Mouse (Mus musculus) intestine, postnatal 0 days (tissue): ENCODE data around the gene Gm10663. TPM values are rescaled to one million over a fixed set of nuclear protein-coding genes. Genes with fewer than 3 reads are reported as not detected.

Experiments
- ATAC-seq: fragments of 200-750 bp; cut with Nextera tagmentation; 2 replicates; pipeline ENCODE4 v1.8.0; 2017; ENCODE audit warnings: mild to moderate bottlenecking, moderate TSS enrichment, moderate library complexity
- H3K27ac ChIP-seq: fragments of 300-500 bp; sonication (generic); 2 replicates; pipeline ENCODE4 v1.5.1; 2014; ENCODE audit warnings: mild to moderate bottlenecking, low read depth, low read length, moderate library complexity
- H3K27me3 ChIP-seq: fragments of 300-500 bp; sonication (generic); replicated peaks from 2 replicates; pipeline ENCODE4 v1.6.1; 2014; ENCODE audit warnings: low read length, mixed read lengths; ENCODE audit not compliant: control insufficient read depth, insufficient read depth
- H3K36me3 ChIP-seq: fragments of 300-500 bp; sonication (generic); 2 replicates; pipeline ENCODE4 v1.6.1; 2014; ENCODE audit warnings: mild to moderate bottlenecking, moderate library complexity; ENCODE audit not compliant: control insufficient read depth, insufficient read depth
- H3K4me1 ChIP-seq: fragments of 300-500 bp; sonication (generic); replicated peaks from 2 replicates; pipeline ENCODE4 v1.6.1; 2014; ENCODE audit warnings: antibody characterized with exemption, low read length, mixed read lengths; ENCODE audit not compliant: control insufficient read depth, insufficient read depth
- H3K4me2 ChIP-seq: fragments of 300-500 bp; sonication (generic); replicated peaks from 2 replicates; pipeline ENCODE4 v1.6.1; 2014; ENCODE audit warnings: low read depth, mild to moderate bottlenecking, moderate library complexity
- H3K4me3 ChIP-seq: fragments of 300-500 bp; sonication (generic); 2 replicates; pipeline ENCODE4 v1.5.1; 2014; ENCODE audit warnings: low read depth, low read length
- H3K9ac ChIP-seq: fragments of 300-500 bp; sonication (generic); 2 replicates; pipeline ENCODE4 v1.6.1; 2014; ENCODE audit warnings: mild to moderate bottlenecking, low read depth, low read length
- H3K9me3 ChIP-seq: fragments of 300-500 bp; sonication (generic); 2 replicates; pipeline ENCODE4 v1.6.1; 2016; ENCODE audit warnings: mixed run types; ENCODE audit not compliant: control insufficient read depth
- CTCF ChIP-seq: sonication (generic); IDR thresholded peaks from 2 replicates; pipeline ENCODE4 v1.5.1; 2016; ENCODE audit warnings: low read depth, mild to moderate bottlenecking, control low read depth, antibody characterized with exemption, moderate library complexity
- WGBS: fragments of 180-500 bp; shearing (Covaris S2); extraction: QIAGEN DNeasy Blood & Tissue Kit; methylation state at CpG from one replicate; pipeline ENCODE4 v1.1.7; 2014; 5-methylcytosine and 5-hydroxymethylcytosine counted together
- polyA plus RNA-seq: library from polyadenylated mRNA; unstranded; fragments of >200 nt; fragmentation: Nextera tagmentation; extraction: Ambion mirVana; gene quantifications from 2 replicates; pipeline ENCODE4 v1.2.1, GENCODE M21; 2015

Gene Gm10663
- polyA plus RNA-seq, 1 experiment from 2014 or later, result not detected

- H3K4me3 ChIP-seq, result no peak overlapping the region
- no peak overlapping the region for H3K27ac ChIP-seq
- H3K36me3 ChIP-seq, result no peaks in the 10 kb centered on the region
- TF ChIP-seq CTCF, result no peak
- no peaks in the 10 kb centered on the region for H3K4me1 ChIP-seq
- WGBS, result 24% methylated on average over 2 of the region's 2 CpGs
- no peak overlapping the region for H3K9ac ChIP-seq
- no peak for ATAC-seq
- H3K27me3 ChIP-seq, result no peaks in the 10 kb centered on the region
- no peaks in the 10 kb centered on the region for H3K9me3 ChIP-seq
- peak overlapping the region; percentile 6; the same call in 1 of the 2 replicates for H3K4me2 ChIP-seq
Observed at GRCm38 (mm10) chr8:65034136-65034535, 40.7 kb upstream of the Gm10663 start.

GRCm38 (mm10) chr8:65037117-65037533, 37.7 kb upstream of the Gm10663 start, which contains the start of gene Apela:
TSS of gene Apela (minus strand) at chr8:65037336.
- no peaks in the 10 kb centered on the region for H3K4me1 ChIP-seq
- no peaks in the 10 kb centered on the region for H3K27me3 ChIP-seq
- H3K36me3 ChIP-seq, result no peaks in the 10 kb centered on the region
- H3K27ac ChIP-seq, result no peak within 1 kb of the TSS
- H3K9me3 ChIP-seq, result no peaks in the 10 kb centered on the region
- under 1% methylated on average over 8 of the region's 8 CpGs for WGBS
- peak within 1 kb of the TSS; percentile 14 for H3K4me3 ChIP-seq
- no peak for TF ChIP-seq CTCF
- no peak within 1 kb of the TSS for H3K9ac ChIP-seq
- H3K4me2 ChIP-seq, result peak within 1 kb of the TSS; percentile 63
- ATAC-seq, result peak; percentile 38; the same call in 1 of the 2 replicates

- no peak for ATAC-seq
- no peak for TF ChIP-seq CTCF
- Histone ChIP-seq H3K4me3 (no peak overlapping the region), H3K9ac (no peak overlapping the region), H3K9me3 (no peaks in the 10 kb centered on the region), H3K27me3 (no peaks in the 10 kb centered on the region), H3K36me3 (no peaks in the 10 kb centered on the region), H3K4me2 (no peak overlapping the region), H3K27ac (no peak overlapping the region), H3K4me1 (no peaks in the 10 kb centered on the region)
- 42% methylated on average over 5 of the region's 5 CpGs for WGBS
Observed at GRCm38 (mm10) chr8:65046565-65046964, 28.3 kb upstream of the Gm10663 start.

GRCm38 (mm10) chr8:65047193-65047592, 27.6 kb upstream of the Gm10663 start:
- Histone ChIP-seq H3K4me2 (no peak overlapping the region), H3K9me3 (no peaks in the 10 kb centered on the region), H3K27me3 (no peaks in the 10 kb centered on the region), H3K9ac (no peak overlapping the region), H3K4me3 (no peak overlapping the region), H3K36me3 (no peaks in the 10 kb centered on the region), H3K4me1 (no peaks in the 10 kb centered on the region), H3K27ac (no peak overlapping the region)
- no peak for ATAC-seq
- WGBS, result 89% methylated on average over 4 of the region's 4 CpGs
- TF ChIP-seq CTCF, result no peak

- no peak for TF ChIP-seq CTCF
- Histone ChIP-seq H3K9ac (no peak overlapping the region), H3K27ac (no peak overlapping the region), H3K9me3 (no peaks in the 10 kb centered on the region), H3K27me3 (no peaks in the 10 kb centered on the region), H3K4me1 (no peaks in the 10 kb centered on the region), H3K4me2 (no peak overlapping the region), H3K4me3 (no peak overlapping the region), H3K36me3 (no peaks in the 10 kb centered on the region)
- no peak for ATAC-seq
- WGBS, result 81% methylated on average over 4 of the region's 4 CpGs
Observed at GRCm38 (mm10) chr8:65047801-65048200, 27.0 kb upstream of the Gm10663 start.

- no peaks in the 10 kb centered on the region for H3K4me1 ChIP-seq
- H3K4me3 ChIP-seq, result no peak overlapping the region
- H3K36me3 ChIP-seq, result no peaks in the 10 kb centered on the region
- no peak overlapping the region for H3K4me2 ChIP-seq
- 83% methylated on average over 3 of the region's 3 CpGs for WGBS
- no peaks in the 10 kb centered on the region for H3K27me3 ChIP-seq
- H3K9ac ChIP-seq, result no peak overlapping the region
- H3K9me3 ChIP-seq, result no peaks in the 10 kb centered on the region
- no peak for TF ChIP-seq CTCF
- ATAC-seq, result no peak
- H3K27ac ChIP-seq, result no peak overlapping the region
Observed at GRCm38 (mm10) chr8:65053554-65053953, 21.3 kb upstream of the Gm10663 start.

GRCm38 (mm10) chr8:65053968-65054367, 20.9 kb upstream of the Gm10663 start:
- TF ChIP-seq CTCF, result no peak
- Histone ChIP-seq H3K4me1 (no peaks in the 10 kb centered on the region), H3K27me3 (no peaks in the 10 kb centered on the region), H3K36me3 (no peaks in the 10 kb centered on the region), H3K4me2 (no peak overlapping the region), H3K9ac (no peak overlapping the region), H3K9me3 (no peaks in the 10 kb centered on the region), H3K4me3 (no peak overlapping the region), H3K27ac (no peak overlapping the region)
- 59% methylated on average over 5 of the region's 5 CpGs for WGBS
- no peak for ATAC-seq
